Mouse (Mus musculus) cerebellum, adult 8-10 months (tissue): Measurements from ENCODE around the gene Foxl1.

Experiments used
- DNase-seq: peaks from one replicate; pipeline ENCODE4 v3.0.0; 2022

The Foxl1 gene

GRCm38 (mm10) chr8:121093496-121093895 is 34.2 kb upstream of the Foxl1 start:
- DNase-seq, result no peak

- peak; percentile 70 for DNase-seq
Observed at GRCm38 (mm10) chr8:121104049-121104818, 23.5 kb upstream of the Foxl1 start.

- DNase-seq, result peak; percentile 98
Observed at GRCm38 (mm10) chr8:121107668-121108656, 19.8 kb upstream of the Foxl1 start, which contains the start of gene Mthfsd. Mthfsd (minus strand) TSS chr8:121108392.

- DNase-seq, result no peak
Observed at GRCm38 (mm10) chr8:121108657-121109056, 19.1 kb upstream of the Foxl1 start.

GRCm38 (mm10) chr8:121111145-121111907 is 16.4 kb upstream of the Foxl1 start:
- no peak for DNase-seq

- DNase-seq, result peak; percentile 99
Observed at GRCm38 (mm10) chr8:121113261-121113660, 14.5 kb upstream of the Foxl1 start.

- no peak for DNase-seq
Observed at GRCm38 (mm10) chr8:121115136-121115535, 12.6 kb upstream of the Foxl1 start.

GRCm38 (mm10) chr8:121115948-121116347 is 11.8 kb upstream of the Foxl1 start, which contains the start of gene Foxc2:
Foxc2 (plus strand) TSS chr8:121116171.
- no peak for DNase-seq

GRCm38 (mm10) chr8:121116591-121117185 is 11.1 kb upstream of the Foxl1 start:
- no peak for DNase-seq

GRCm38 (mm10) chr8:121117186-121117651 is 10.5 kb upstream of the Foxl1 start:
- DNase-seq, result no peak

GRCm38 (mm10) chr8:121117906-121118305 is 9.8 kb upstream of the Foxl1 start:
- no peak for DNase-seq

GRCm38 (mm10) chr8:121118634-121119420 is 8.9 kb upstream of the Foxl1 start:
- no peak for DNase-seq

- DNase-seq, result no peak
Observed at GRCm38 (mm10) chr8:121119635-121120455, 7.9 kb upstream of the Foxl1 start.

- no peak for DNase-seq
Observed at GRCm38 (mm10) chr8:121120456-121121419, 7.0 kb upstream of the Foxl1 start.

GRCm38 (mm10) chr8:121121704-121122103 is 6.0 kb upstream of the Foxl1 start:
- DNase-seq, result no peak

GRCm38 (mm10) chr8:121122368-121122767 is 5.4 kb upstream of the Foxl1 start:
- DNase-seq, result no peak

GRCm38 (mm10) chr8:121123113-121123512 is 4.6 kb upstream of the Foxl1 start:
- DNase-seq, result no peak

GRCm38 (mm10) chr8:121124547-121125239 is 3.0 kb upstream of the Foxl1 start:
- no peak for DNase-seq
